Mouse (Mus musculus): ENCODE measurements around the gene Svep1. TPM values are rescaled to one million over a fixed set of nuclear protein-coding genes. Genes with fewer than 3 reads are reported as not detected.

The Svep1 gene
- polyA plus RNA-seq, 1 experiment from 2014 or later: 3.4 TPM

GRCm38 (mm10) chr4:58062933-58063332, 143.7 kb downstream of the Svep1 start:
- 100% methylated on average over 1 of the region's 1 CpGs for WGBS
- H3K27me3 ChIP-seq (ENCODE audit: insufficient read depth, poor library complexity, severe bottlenecking): no peaks in the 10 kb centered on the region
- H3K4me3 ChIP-seq: no peak overlapping the region
- H3K4me1 ChIP-seq: no peaks in the 10 kb centered on the region
- H3K27ac ChIP-seq: no peak overlapping the region
- no peaks in the 10 kb centered on the region for H3K9me3 ChIP-seq
- no peak for DNase-seq (ENCODE audit: low spot score)
- H3K36me3 ChIP-seq: peaks cover 7% of the 10 kb centered on the region; the same call in 1 of the 2 replicates

- no peaks in the 10 kb centered on the region for H3K4me1 ChIP-seq
- H3K36me3 ChIP-seq: no peaks in the 10 kb centered on the region
- no peaks in the 10 kb centered on the region for H3K27me3 ChIP-seq (ENCODE audit: insufficient read depth, poor library complexity, severe bottlenecking)
- H3K9me3 ChIP-seq: no peaks in the 10 kb centered on the region
- DNase-seq (ENCODE audit: low spot score): no peak
- H3K4me3 ChIP-seq: no peak overlapping the region
- no peak overlapping the region for H3K27ac ChIP-seq
Observed at GRCm38 (mm10) chr4:58055653-58056052, 151.0 kb downstream of the Svep1 start.

- Histone ChIP-seq H3K4me1 (no peaks in the 10 kb centered on the region), H3K9me3 (no peaks in the 10 kb centered on the region), H3K27ac (no peak overlapping the region), H3K36me3 (no peaks in the 10 kb centered on the region), H3K4me3 (no peak overlapping the region), H3K27me3 (ENCODE audit: insufficient read depth, poor library complexity, severe bottlenecking) (no peaks in the 10 kb centered on the region)
- 72% methylated on average over 5 of the region's 5 CpGs for WGBS
- DNase-seq (ENCODE audit: low spot score): no peak
Observed at GRCm38 (mm10) chr4:58054441-58054840, 152.2 kb downstream of the Svep1 start.

- no peak overlapping the region for H3K27ac ChIP-seq
- DNase-seq (ENCODE audit: low spot score): no peak
- H3K4me3 ChIP-seq: no peak overlapping the region
- no peaks in the 10 kb centered on the region for H3K36me3 ChIP-seq
- WGBS: 78% methylated on average over 8 of the region's 8 CpGs
- H3K27me3 ChIP-seq (ENCODE audit: insufficient read depth, poor library complexity, severe bottlenecking): no peaks in the 10 kb centered on the region
- H3K4me1 ChIP-seq: no peaks in the 10 kb centered on the region
- H3K9me3 ChIP-seq: no peaks in the 10 kb centered on the region
Observed at GRCm38 (mm10) chr4:58050746-58051145, 155.9 kb downstream of the Svep1 start.

- H3K36me3 ChIP-seq: no peaks in the 10 kb centered on the region
- H3K27ac ChIP-seq: no peak overlapping the region
- no peaks in the 10 kb centered on the region for H3K9me3 ChIP-seq
- no peaks in the 10 kb centered on the region for H3K4me1 ChIP-seq
- 79% methylated on average over 8 of the region's 8 CpGs for WGBS
- H3K4me3 ChIP-seq: no peak overlapping the region
- DNase-seq (ENCODE audit: low spot score): no peak
- no peaks in the 10 kb centered on the region for H3K27me3 ChIP-seq (ENCODE audit: insufficient read depth, poor library complexity, severe bottlenecking)
Observed at GRCm38 (mm10) chr4:58050276-58050675, 156.4 kb downstream of the Svep1 start.

GRCm38 (mm10) chr4:58044833-58045232, 161.8 kb downstream of the Svep1 start:
- DNase-seq (ENCODE audit: low spot score): no peak
- Histone ChIP-seq H3K27ac (no peak overlapping the region), H3K4me3 (no peak overlapping the region), H3K27me3 (ENCODE audit: insufficient read depth, poor library complexity, severe bottlenecking) (no peaks in the 10 kb centered on the region), H3K4me1 (no peaks in the 10 kb centered on the region), H3K9me3 (no peaks in the 10 kb centered on the region), H3K36me3 (no peaks in the 10 kb centered on the region)
- 86% methylated on average over 6 of the region's 6 CpGs for WGBS

- Histone ChIP-seq H3K27me3 (ENCODE audit: insufficient read depth, poor library complexity, severe bottlenecking) (no peaks in the 10 kb centered on the region), H3K36me3 (no peaks in the 10 kb centered on the region), H3K9me3 (no peaks in the 10 kb centered on the region), H3K27ac (no peak overlapping the region), H3K4me1 (no peaks in the 10 kb centered on the region), H3K4me3 (no peak overlapping the region)
- DNase-seq (ENCODE audit: low spot score): no peak
- 90% methylated on average over 3 of the region's 3 CpGs for WGBS
Observed at GRCm38 (mm10) chr4:58044356-58044755, 162.3 kb downstream of the Svep1 start.

GRCm38 (mm10) chr4:58040093-58040492, 166.6 kb downstream of the Svep1 start:
- Histone ChIP-seq H3K9me3 (no peaks in the 10 kb centered on the region), H3K27ac (no peak overlapping the region), H3K36me3 (no peaks in the 10 kb centered on the region), H3K4me1 (no peaks in the 10 kb centered on the region), H3K4me3 (no peak overlapping the region), H3K27me3 (ENCODE audit: insufficient read depth, poor library complexity, severe bottlenecking) (no peaks in the 10 kb centered on the region)
- WGBS: 87% methylated on average over 2 of the region's 2 CpGs
- DNase-seq (ENCODE audit: low spot score): no peak

- H3K36me3 ChIP-seq: no peaks in the 10 kb centered on the region
- no peaks in the 10 kb centered on the region for H3K27me3 ChIP-seq (ENCODE audit: insufficient read depth, poor library complexity, severe bottlenecking)
- H3K27ac ChIP-seq: no peak overlapping the region
- no peak overlapping the region for H3K4me3 ChIP-seq
- DNase-seq (ENCODE audit: low spot score): no peak
- no peaks in the 10 kb centered on the region for H3K9me3 ChIP-seq
- WGBS: 79% methylated on average over 6 of the region's 6 CpGs
- H3K4me1 ChIP-seq: no peaks in the 10 kb centered on the region
Observed at GRCm38 (mm10) chr4:58037096-58037705, 169.5 kb downstream of the Svep1 start.

GRCm38 (mm10) chr4:58034663-58035062, 172.0 kb downstream of the Svep1 start:
- WGBS: 48% methylated on average over 13 of the region's 13 CpGs
- Histone ChIP-seq H3K27me3 (ENCODE audit: insufficient read depth, poor library complexity, severe bottlenecking) (no peaks in the 10 kb centered on the region), H3K4me3 (peak overlapping the region; percentile 41), H3K4me1 (no peaks in the 10 kb centered on the region), H3K9me3 (no peaks in the 10 kb centered on the region), H3K36me3 (no peaks in the 10 kb centered on the region), H3K27ac (no peak overlapping the region)
- DNase-seq (ENCODE audit: low spot score): no peak

- H3K4me1 ChIP-seq: no peaks in the 10 kb centered on the region
- WGBS: 91% methylated on average over 1 of the region's 1 CpGs
- H3K36me3 ChIP-seq: no peaks in the 10 kb centered on the region
- no peaks in the 10 kb centered on the region for H3K27me3 ChIP-seq (ENCODE audit: insufficient read depth, poor library complexity, severe bottlenecking)
- no peak for DNase-seq (ENCODE audit: low spot score)
- no peak overlapping the region for H3K4me3 ChIP-seq
- no peak overlapping the region for H3K27ac ChIP-seq
- H3K9me3 ChIP-seq: no peaks in the 10 kb centered on the region
Observed at GRCm38 (mm10) chr4:58032714-58033113, 173.9 kb downstream of the Svep1 start.

- H3K36me3 ChIP-seq: no peaks in the 10 kb centered on the region
- no peak within 1 kb of the TSS for H3K27ac ChIP-seq
- no peak within 1 kb of the TSS for H3K4me3 ChIP-seq
- WGBS: 86% methylated on average over 5 of the region's 5 CpGs
- no peak for DNase-seq (ENCODE audit: low spot score)
- H3K27me3 ChIP-seq (ENCODE audit: insufficient read depth, poor library complexity, severe bottlenecking): no peaks in the 10 kb centered on the region
- H3K9me3 ChIP-seq: no peaks in the 10 kb centered on the region
- H3K4me1 ChIP-seq: no peaks in the 10 kb centered on the region
Observed at GRCm38 (mm10) chr4:58009024-58009423, 197.6 kb downstream of the Svep1 start, which contains the start of gene Txndc8. Gene Txndc8, minus strand, starts transcription at chr4:58009124.

- Histone ChIP-seq H3K36me3 (no peaks in the 10 kb centered on the region), H3K4me1 (no peaks in the 10 kb centered on the region), H3K9me3 (no peaks in the 10 kb centered on the region), H3K4me3 (no peak overlapping the region), H3K27ac (no peak overlapping the region), H3K27me3 (ENCODE audit: insufficient read depth, poor library complexity, severe bottlenecking) (no peaks in the 10 kb centered on the region)
- WGBS: 75% methylated on average over 3 of the region's 3 CpGs
- DNase-seq (ENCODE audit: low spot score): no peak
Observed at GRCm38 (mm10) chr4:58003501-58003900, 203.2 kb downstream of the Svep1 start.

Data from heart, embryonic 10.5 days (tissue).